Comparison of ENCODE assay signal across 10 mouse cellular contexts in genomic region chr2:74735851-74736687, GRCm38 (mm10). TPM values are rescaled to one million over a fixed set of nuclear protein-coding genes. Genes with fewer than 3 reads are reported as not detected.
DNase-seq lines count a peak whose midpoint lies in the region; ATAC-seq lines count a peak whose summit lies in the region.
"Had no signal": no experiment of that assay in that cellular context is flagged by ENCODE, and none has a peak within 500 bp of the region (broad histone marks: within the 10 kb centered on the region; RNA-seq: fewer than 3 reads in every experiment).

No protein-coding gene starts in this region.

- no peak overlapping the region; the same call in 1 of the 2 replicates for H3K9ac ChIP-seq in heart, embryonic 14.5 days (ENCODE audit: low read length)
- peak overlapping the region; percentile 76 for H3K9ac ChIP-seq in hindbrain, embryonic 11.5 days (ENCODE audit: low read depth, low read length)
- no peak overlapping the region for H3K9ac ChIP-seq in midbrain, embryonic 11.5 days (ENCODE audit: low read length)

- H3K27me3 ChIP-seq in heart, embryonic 14.5 days (ENCODE audit: control insufficient read depth, insufficient read depth, low read length): peaks cover 97% of the 10 kb centered on the region
- peaks cover 73% of the 10 kb centered on the region for H3K27me3 ChIP-seq in hindbrain, embryonic 11.5 days (ENCODE audit: control insufficient read depth, insufficient read depth, low read length)
- peaks cover 97% of the 10 kb centered on the region for H3K27me3 ChIP-seq in midbrain, embryonic 11.5 days (ENCODE audit: control insufficient read depth, insufficient read depth, low read length)

- intact Hi-C loops in heart, postnatal 10 days (cut with DNase I): no loop called here

- no peak for ATAC-seq in heart, embryonic 14.5 days (ENCODE audit: insufficient number of reproducible peaks, insufficient read depth, low FRiP score, low read depth)
- ATAC-seq in hindbrain, embryonic 11.5 days (ENCODE audit: low FRiP score): 0 out of 2 replicates have a peak, but pooled peaks have one; percentile 25
- no peak for ATAC-seq in midbrain, embryonic 11.5 days (ENCODE audit: low FRiP score)
- ATAC-seq in activated CD4-positive, CD25-positive, alpha-beta regulatory T cell, adult 4 months: no peak

- no peak for DNase-seq in heart, postnatal 10 days
- peak; percentile 62 for DNase-seq in embryo, embryonic 10 days (ENCODE audit: low spot score)
- DNase-seq in hindbrain, embryonic 11.5 days (ENCODE audit: low spot score): peak; percentile 68
- peak; percentile 96 for DNase-seq in midbrain, embryonic 11.5 days (ENCODE audit: low spot score, missing footprints)
- DNase-seq in left cerebral cortex, adult 9 months (ENCODE audit: low spot score in 2 of 2): no peak
- DNase-seq in right cerebral cortex, adult 18-20 months: no peak
- DNase-seq: adrenal gland, postnatal 10 days; spleen, adult 18-20 months had no signal

- H3K9me3 ChIP-seq in heart, embryonic 14.5 days (ENCODE audit: control insufficient read depth, low read length): no peaks in the 10 kb centered on the region
- no peaks in the 10 kb centered on the region for H3K9me3 ChIP-seq in hindbrain, embryonic 11.5 days (ENCODE audit: control insufficient read depth, low read length)
- no peaks in the 10 kb centered on the region for H3K9me3 ChIP-seq in midbrain, embryonic 11.5 days (ENCODE audit: control insufficient read depth, low read length)

- H3K4me1 ChIP-seq in heart, embryonic 14.5 days (ENCODE audit: control insufficient read depth in 2 of 2, insufficient read depth in 2 of 2, low read length in 2 of 2): peaks cover 0 to 11% of the 10 kb centered on the region in 2 experiments; a peak in 3 of 4 replicates
- no peaks in the 10 kb centered on the region; the same call in 1 of the 2 replicates for H3K4me1 ChIP-seq in hindbrain, embryonic 11.5 days (replicated peaks; ENCODE audit: control insufficient read depth, insufficient read depth, low read length)
- peaks cover 2% of the 10 kb centered on the region; the same call in 1 of the 2 replicates for H3K4me1 ChIP-seq in midbrain, embryonic 11.5 days (ENCODE audit: control insufficient read depth, insufficient read depth, low read length)

- H3K4me3 ChIP-seq in heart, embryonic 14.5 days (ENCODE audit: control insufficient read depth in 1 of 2, insufficient read depth in 1 of 2, low read depth in 1 of 2, low read length in 2 of 2): peak overlapping the region in 1 of 2 experiments; percentile 23; a peak in 2 of 4 replicates
- peak overlapping the region; percentile 48 for H3K4me3 ChIP-seq in hindbrain, embryonic 11.5 days (ENCODE audit: low read depth, low read length)
- no peak overlapping the region for H3K4me3 ChIP-seq in midbrain, embryonic 11.5 days (ENCODE audit: low read depth, low read length)

- peak overlapping the region; percentile 42 for H3K4me2 ChIP-seq in heart, embryonic 14.5 days (ENCODE audit: low read length)
- H3K4me2 ChIP-seq in hindbrain, embryonic 11.5 days (replicated peaks; ENCODE audit: low read depth, low read length): peak overlapping the region; percentile 54
- no peak overlapping the region for H3K4me2 ChIP-seq in midbrain, embryonic 11.5 days

- WGBS in heart, embryonic 14.5 days: 1% methylated on average over 42 of the region's 42 CpGs
- under 1% methylated on average over 42 of the region's 42 CpGs for WGBS in hindbrain, embryonic 11.5 days
- under 1% methylated on average over 42 of the region's 42 CpGs for WGBS in midbrain, embryonic 11.5 days

- H3K27ac ChIP-seq in heart, embryonic 14.5 days (replicated peaks in 1 of 2; ENCODE audit: control insufficient read depth in 1 of 2, insufficient read depth in 1 of 2, low read depth in 2 of 2, low read length in 2 of 2): no peak overlapping the region
- H3K27ac ChIP-seq in hindbrain, embryonic 11.5 days (ENCODE audit: low read depth, low read length): peak overlapping the region; percentile 95
- no peak overlapping the region for H3K27ac ChIP-seq in midbrain, embryonic 11.5 days (ENCODE audit: low read depth, low read length)

- H3K36me3 ChIP-seq in heart, embryonic 14.5 days (ENCODE audit: control insufficient read depth, insufficient read depth, low read length): no peaks in the 10 kb centered on the region
- no peaks in the 10 kb centered on the region for H3K36me3 ChIP-seq in hindbrain, embryonic 11.5 days (ENCODE audit: control insufficient read depth, insufficient read depth, low read length)
- no peaks in the 10 kb centered on the region for H3K36me3 ChIP-seq in midbrain, embryonic 11.5 days (ENCODE audit: control insufficient read depth, insufficient read depth, low read length)

RNA-seq across cellular contexts. Expression of gene Gm28230, which starts 9.5 kb away (rescaled TPM):
- polyA plus RNA-seq in heart, embryonic 14.5 days (2014; fragmentation: Nextera tagmentation; extraction: Ambion mirVana): 0.05 TPM in 1 of 2 replicates, not detected in the other
- not detected for total RNA-seq in heart, postnatal 10 days (2021)
- 0.73 and 0.89 TPM in 2 replicates for polyA plus RNA-seq in hindbrain, embryonic 11.5 days (2014; fragmentation: Nextera tagmentation; extraction: Ambion mirVana)
- not detected in 2 replicates for polyA plus RNA-seq in midbrain, embryonic 11.5 days (2014; fragmentation: Nextera tagmentation; extraction: Ambion mirVana)
- not detected for polyA plus RNA-seq in activated CD4-positive, CD25-positive, alpha-beta regulatory T cell, adult 4 months (2017; shearing (Covaris generic))

RNA-seq across cellular contexts. Expression of gene Hoxd4, which starts 24.3 kb away (rescaled TPM):
- polyA plus RNA-seq in heart, embryonic 14.5 days (2014; fragmentation: Nextera tagmentation; extraction: Ambion mirVana): 0.34 TPM in 1 of 2 replicates, not detected in the other
- under 1 TPM; 0.55 to 0.57 TPM for total RNA-seq in heart, postnatal 10 days (2021)
- 3.3 and 3.7 TPM in 2 replicates for polyA plus RNA-seq in hindbrain, embryonic 11.5 days (2014; fragmentation: Nextera tagmentation; extraction: Ambion mirVana)
- not detected in 2 replicates for polyA plus RNA-seq in midbrain, embryonic 11.5 days (2014; fragmentation: Nextera tagmentation; extraction: Ambion mirVana)
- not detected for polyA plus RNA-seq in activated CD4-positive, CD25-positive, alpha-beta regulatory T cell, adult 4 months (2017; shearing (Covaris generic))

RNA-seq across cellular contexts. Expression of gene Hoxd3, which starts 24.3 kb away (rescaled TPM):
- polyA plus RNA-seq in heart, embryonic 14.5 days (2014; fragmentation: Nextera tagmentation; extraction: Ambion mirVana): 0.23 TPM in 1 of 2 replicates, not detected in the other
- total RNA-seq in heart, postnatal 10 days (2021): not detected
- 49.5 and 58.0 TPM in 2 replicates for polyA plus RNA-seq in hindbrain, embryonic 11.5 days (2014; fragmentation: Nextera tagmentation; extraction: Ambion mirVana)
- polyA plus RNA-seq in midbrain, embryonic 11.5 days (2014; fragmentation: Nextera tagmentation; extraction: Ambion mirVana): 0.07 and 0.14 TPM in 2 replicates
- not detected for polyA plus RNA-seq in activated CD4-positive, CD25-positive, alpha-beta regulatory T cell, adult 4 months (2017; shearing (Covaris generic))

RNA-seq across cellular contexts. Expression of gene Hoxd1, which starts 26.7 kb away (rescaled TPM):
- polyA plus RNA-seq in heart, embryonic 14.5 days (2014; fragmentation: Nextera tagmentation; extraction: Ambion mirVana): not detected in 2 replicates
- not detected for total RNA-seq in heart, postnatal 10 days (2021)
- polyA plus RNA-seq in hindbrain, embryonic 11.5 days (2014; fragmentation: Nextera tagmentation; extraction: Ambion mirVana): 1.5 and 1.7 TPM in 2 replicates
- polyA plus RNA-seq in midbrain, embryonic 11.5 days (2014; fragmentation: Nextera tagmentation; extraction: Ambion mirVana): not detected in 2 replicates
- polyA plus RNA-seq in activated CD4-positive, CD25-positive, alpha-beta regulatory T cell, adult 4 months (2017; shearing (Covaris generic)): not detected
- total RNA-seq: adrenal gland, postnatal 10 days had no signal

RNA-seq across cellular contexts. Expression of gene Hoxd8, which starts 31.7 kb away (rescaled TPM):
- 0.36 and 0.61 TPM in 2 replicates for polyA plus RNA-seq in heart, embryonic 14.5 days (2014; fragmentation: Nextera tagmentation; extraction: Ambion mirVana)
- 1 to 10 TPM; 1.9 to 2.5 TPM for total RNA-seq in heart, postnatal 10 days (2021)
- 0.19 and 0.50 TPM in 2 replicates for polyA plus RNA-seq in hindbrain, embryonic 11.5 days (2014; fragmentation: Nextera tagmentation; extraction: Ambion mirVana)
- polyA plus RNA-seq in midbrain, embryonic 11.5 days (2014; fragmentation: Nextera tagmentation; extraction: Ambion mirVana): 0.11 TPM in 1 of 2 replicates, not detected in the other
- not detected for polyA plus RNA-seq in activated CD4-positive, CD25-positive, alpha-beta regulatory T cell, adult 4 months (2017; shearing (Covaris generic))

Comparison
In these comparisons a context has a peak if more than half of its experiments do, and no peak if none do; other contexts are left out.
1. DNase-seq: peak in embryo, embryonic 10 days (single experiment), hindbrain, embryonic 11.5 days (single experiment) and midbrain, embryonic 11.5 days (single experiment); none in heart, postnatal 10 days (0 of 2), left cerebral cortex, adult 9 months (0 of 2) and right cerebral cortex, adult 18-20 months (single experiment).
2. RNA of gene Hoxd3, which starts 24.3 kb away (polyA plus RNA-seq): 49.5 to 58.0 TPM in hindbrain, embryonic 11.5 days; 0.23 TPM in heart, embryonic 14.5 days, 0.07 to 0.14 TPM in midbrain, embryonic 11.5 days and not detected in activated CD4-positive, CD25-positive, alpha-beta regulatory T cell, adult 4 months; every median in the first group is over 10 times any median in the second.